Mouse (Mus musculus) intestine, postnatal 0 days (tissue): ENCODE results near the gene Gm20708. TPM values are rescaled to one million over a fixed set of nuclear protein-coding genes. Genes with fewer than 3 reads are reported as not detected.
"Not testable (repeated sequence)": the region's sequence is repeated elsewhere in the genome, so short reads cannot be mapped to it uniquely, and the experiment has no call there.

Experiments used
- ATAC-seq: fragments of 200-750 bp; cut with Nextera tagmentation; 2 replicates; pipeline ENCODE4 v1.8.0; 2017; ENCODE audit warnings: mild to moderate bottlenecking, moderate TSS enrichment, moderate library complexity
- H3K27ac ChIP-seq: fragments of 300-500 bp; sonication (generic); 2 replicates; pipeline ENCODE4 v1.5.1; 2014; ENCODE audit warnings: mild to moderate bottlenecking, low read depth, low read length, moderate library complexity
- H3K27me3 ChIP-seq: fragments of 300-500 bp; sonication (generic); replicated peaks from 2 replicates; pipeline ENCODE4 v1.6.1; 2014; ENCODE audit warnings: low read length, mixed read lengths; ENCODE audit not compliant: control insufficient read depth, insufficient read depth
- H3K36me3 ChIP-seq: fragments of 300-500 bp; sonication (generic); 2 replicates; pipeline ENCODE4 v1.6.1; 2014; ENCODE audit warnings: mild to moderate bottlenecking, moderate library complexity; ENCODE audit not compliant: control insufficient read depth, insufficient read depth
- H3K4me1 ChIP-seq: fragments of 300-500 bp; sonication (generic); replicated peaks from 2 replicates; pipeline ENCODE4 v1.6.1; 2014; ENCODE audit warnings: antibody characterized with exemption, low read length, mixed read lengths; ENCODE audit not compliant: control insufficient read depth, insufficient read depth
- H3K4me2 ChIP-seq: fragments of 300-500 bp; sonication (generic); replicated peaks from 2 replicates; pipeline ENCODE4 v1.6.1; 2014; ENCODE audit warnings: low read depth, mild to moderate bottlenecking, moderate library complexity
- H3K4me3 ChIP-seq: fragments of 300-500 bp; sonication (generic); 2 replicates; pipeline ENCODE4 v1.5.1; 2014; ENCODE audit warnings: low read depth, low read length
- H3K9ac ChIP-seq: fragments of 300-500 bp; sonication (generic); 2 replicates; pipeline ENCODE4 v1.6.1; 2014; ENCODE audit warnings: mild to moderate bottlenecking, low read depth, low read length
- H3K9me3 ChIP-seq: fragments of 300-500 bp; sonication (generic); 2 replicates; pipeline ENCODE4 v1.6.1; 2016; ENCODE audit warnings: mixed run types; ENCODE audit not compliant: control insufficient read depth
- CTCF ChIP-seq: sonication (generic); IDR thresholded peaks from 2 replicates; pipeline ENCODE4 v1.5.1; 2016; ENCODE audit warnings: low read depth, mild to moderate bottlenecking, control low read depth, antibody characterized with exemption, moderate library complexity
- WGBS: fragments of 180-500 bp; shearing (Covaris S2); extraction: QIAGEN DNeasy Blood & Tissue Kit; methylation state at CpG from one replicate; pipeline ENCODE4 v1.1.7; 2014; 5-methylcytosine and 5-hydroxymethylcytosine counted together
- polyA plus RNA-seq: library from polyadenylated mRNA; unstranded; fragments of >200 nt; fragmentation: Nextera tagmentation; extraction: Ambion mirVana; gene quantifications from 2 replicates; pipeline ENCODE4 v1.2.1, GENCODE M21; 2015

Gm20708 gene
- polyA plus RNA-seq, 1 experiment from 2014 or later = 0.29 TPM

GRCm38 (mm10) chr11:117814704-117815366 lies 5.4 kb downstream of the Gm20708 start:
- Histone ChIP-seq H3K4me2 (no peak overlapping the region), H3K27ac (no peak overlapping the region; the same call in 1 of the 2 replicates), H3K9ac (no peak overlapping the region), H3K4me1 (0 out of 2 replicates have a peak, but pooled peaks cover 10% of the 10 kb centered on the region), H3K4me3 (no peak overlapping the region), H3K9me3 (no peaks in the 10 kb centered on the region), H3K36me3 (peaks cover 58% of the 10 kb centered on the region), H3K27me3 (no peaks in the 10 kb centered on the region)
- 71% methylated on average over 6 of the region's 6 CpGs for WGBS
- ATAC-seq = no peak
- no peak for TF ChIP-seq CTCF

- H3K4me3 ChIP-seq, H3K9me3 ChIP-seq, ATAC-seq, H3K27me3 ChIP-seq, H3K4me2 ChIP-seq, H3K4me1 ChIP-seq, H3K27ac ChIP-seq, H3K9ac ChIP-seq: not testable (repeated sequence)
- H3K36me3 ChIP-seq = peaks cover 64% of the 10 kb centered on the region
- 73% methylated on average over 9 of the region's 9 CpGs for WGBS
Measured at GRCm38 (mm10) chr11:117815850-117816249, 6.4 kb downstream of the Gm20708 start.

- Histone ChIP-seq H3K4me3 (no peak overlapping the region), H3K9ac (no peak overlapping the region), H3K4me1 (0 out of 2 replicates have a peak, but pooled peaks cover 6% of the 10 kb centered on the region), H3K36me3 (peaks cover 69% of the 10 kb centered on the region), H3K9me3 (no peaks in the 10 kb centered on the region), H3K27ac (no peak overlapping the region), H3K27me3 (no peaks in the 10 kb centered on the region), H3K4me2 (no peak overlapping the region)
- ATAC-seq = 0 out of 2 replicates have a peak, but pooled peaks have one; percentile 8
- TF ChIP-seq CTCF = no peak
- WGBS = 77% methylated on average over 13 of the region's 13 CpGs
Measured at GRCm38 (mm10) chr11:117816389-117816996, 7.0 kb downstream of the Gm20708 start.

- TF ChIP-seq CTCF = no peak
- Histone ChIP-seq H3K27me3 (no peaks in the 10 kb centered on the region), H3K36me3 (peaks cover 61% of the 10 kb centered on the region), H3K4me1 (peaks cover 10% of the 10 kb centered on the region; the same call in 1 of the 2 replicates), H3K27ac (no peak overlapping the region), H3K4me2 (no peak overlapping the region), H3K4me3 (no peak overlapping the region), H3K9me3 (no peaks in the 10 kb centered on the region), H3K9ac (no peak overlapping the region)
- ATAC-seq = no peak
- 66% methylated on average over 8 of the region's 8 CpGs for WGBS
Measured at GRCm38 (mm10) chr11:117819095-117819494, 9.6 kb downstream of the Gm20708 start.

- no peak for TF ChIP-seq CTCF
Measured at GRCm38 (mm10) chr11:117820173-117820572, 10.7 kb downstream of the Gm20708 start.

GRCm38 (mm10) chr11:117821868-117822267 lies 12.4 kb downstream of the Gm20708 start:
- peaks cover 40% of the 10 kb centered on the region; the same call in 1 of the 2 replicates for H3K36me3 ChIP-seq
- 77% methylated on average over 9 of the region's 9 CpGs for WGBS
- H3K9me3 ChIP-seq = no peaks in the 10 kb centered on the region
- no peak for TF ChIP-seq CTCF
- no peak overlapping the region for H3K27ac ChIP-seq
- no peaks in the 10 kb centered on the region for H3K27me3 ChIP-seq
- no peak for ATAC-seq
- no peak overlapping the region for H3K4me2 ChIP-seq
- peaks cover 18% of the 10 kb centered on the region for H3K4me1 ChIP-seq
- H3K9ac ChIP-seq = no peak overlapping the region
- no peak overlapping the region for H3K4me3 ChIP-seq

More at GRCm38 (mm10) chr11:117820173-117820572, 10.7 kb downstream of the Gm20708 start:
- peaks cover 50% of the 10 kb centered on the region; the same call in 1 of the 2 replicates for H3K36me3 ChIP-seq
- no peak overlapping the region for H3K4me3 ChIP-seq
- H3K9me3 ChIP-seq = no peaks in the 10 kb centered on the region
- WGBS = 70% methylated on average over 7 of the region's 7 CpGs
- H3K4me2 ChIP-seq = no peak overlapping the region
- peaks cover 16% of the 10 kb centered on the region; the same call in 1 of the 2 replicates for H3K4me1 ChIP-seq
- no peak overlapping the region for H3K27ac ChIP-seq
- no peaks in the 10 kb centered on the region for H3K27me3 ChIP-seq
- ATAC-seq = no peak
- no peak overlapping the region for H3K9ac ChIP-seq
